Mouse (Mus musculus): ENCODE data around the gene Tldc2.

GRCm38 (mm10) chr2:157052448-157052847, 34.4 kb upstream of the Tldc2 start:
- TF ChIP-seq CTCF (IDR thresholded peaks at IDR 0.05; ENCODE audit: low read depth): no peak
- no peak for TF ChIP-seq EP300 (IDR thresholded peaks at IDR 0.05; ENCODE audit: low read depth)
